Mouse (Mus musculus): ENCODE measurements at regions not wholly inside any gene's neighbourhood (a gene's known extent, or its start where the extent isn't known, plus 50 kb on each side); places are given as distances from the start of the nearest gene placed in this dataset.

DNA sequence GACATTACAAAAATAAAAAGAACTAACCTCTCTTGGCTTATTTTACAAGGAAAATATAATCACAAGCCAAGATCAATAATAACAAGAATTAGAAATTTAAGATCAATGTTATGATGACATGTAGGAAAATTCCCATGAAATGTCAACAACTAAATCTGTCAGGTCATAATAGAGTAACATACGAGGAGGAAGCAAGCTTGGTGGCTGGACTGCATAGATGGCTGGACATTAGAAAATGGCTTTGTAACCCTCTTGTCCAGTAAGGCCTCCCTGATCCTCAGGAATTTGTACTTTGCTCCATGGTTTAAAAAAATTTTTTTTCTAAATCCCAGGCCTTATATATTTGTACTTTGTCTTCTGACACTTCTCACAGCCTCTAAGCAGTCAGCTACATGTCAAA, 132.7 kb upstream of the Aoah start:
- DNase-seq: no peak

- peak; percentile 7 for DNase-seq
Observed at GRCm38 (mm10) chr13:20678754-20679153, 115.2 kb upstream of the Aoah start.

GRCm38 (mm10) chr13:20686914-20687313, 107.0 kb upstream of the Aoah start:
- DNase-seq: no peak

GRCm38 (mm10) chr13:20687453-20687852, 106.5 kb upstream of the Aoah start:
- DNase-seq: no peak

- no peak for DNase-seq
Observed at GRCm38 (mm10) chr13:20711486-20711885, 82.4 kb upstream of the Aoah start.

GRCm38 (mm10) chr13:20723326-20724120, 70.4 kb upstream of the Aoah start:
- DNase-seq: no peak

DNA sequence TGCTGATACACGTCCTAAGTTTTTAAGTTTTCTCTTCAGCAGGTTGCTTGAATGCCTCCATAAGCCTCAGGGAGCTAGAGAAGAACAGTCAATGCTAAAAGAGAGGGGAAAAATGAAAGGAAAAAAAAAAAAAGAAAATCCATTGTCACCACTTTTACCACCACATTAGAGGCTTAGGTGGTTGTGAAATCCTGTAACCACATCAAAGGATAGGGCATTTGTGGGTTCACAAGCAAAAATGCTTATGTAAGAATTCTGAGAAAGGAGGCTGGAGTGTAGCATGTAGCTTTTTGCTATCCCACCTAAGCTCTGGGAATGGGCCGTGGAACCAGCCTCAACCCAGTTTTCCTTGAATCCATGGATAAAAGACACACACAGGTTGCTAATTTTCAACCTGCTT, 69.5 kb upstream of the Aoah start:
- no peak for DNase-seq

DNA sequence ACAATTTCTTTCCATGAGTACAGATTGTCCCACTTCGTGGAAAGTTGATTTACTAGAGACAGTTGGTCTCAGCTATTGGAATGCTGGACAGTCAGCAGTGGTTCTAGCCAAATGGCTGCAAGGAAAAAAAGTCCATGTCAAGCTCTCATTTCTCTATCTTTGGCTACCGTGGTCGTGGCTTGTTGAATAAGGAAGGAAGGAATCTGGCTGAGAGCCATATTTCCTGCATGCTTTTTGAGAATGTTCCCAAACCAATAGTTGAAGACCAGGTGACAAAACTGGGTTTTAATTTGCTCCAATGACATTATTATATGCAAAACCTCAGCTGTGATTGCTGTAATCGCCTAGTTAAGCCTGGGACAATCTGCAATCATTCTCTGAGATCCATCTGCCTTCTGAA, 68.4 kb upstream of the Aoah start:
- no peak for DNase-seq

DNA sequence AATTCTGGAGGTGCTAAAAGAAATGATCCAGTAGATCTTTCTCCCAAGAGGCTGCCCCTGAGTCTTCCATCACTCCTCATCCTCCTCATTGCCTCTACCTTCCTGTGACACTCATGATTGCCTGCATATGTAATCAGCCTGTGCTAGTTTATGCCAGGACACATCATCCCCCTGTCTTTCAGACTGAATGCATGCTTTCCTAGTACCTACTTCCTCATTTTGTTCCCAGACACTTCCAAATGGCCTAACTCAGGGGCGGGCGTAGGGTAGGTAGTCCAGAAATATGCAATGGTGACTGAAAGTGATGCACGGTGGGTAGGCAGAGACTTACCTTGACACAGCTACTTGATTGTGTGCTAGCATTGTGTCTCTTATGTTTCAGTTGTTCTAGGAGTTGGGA, 65.8 kb upstream of the Aoah start:
- DNase-seq: no peak

- no peak for DNase-seq
Observed at GRCm38 (mm10) chr13:20733046-20733445, 60.9 kb upstream of the Aoah start.

DNA sequence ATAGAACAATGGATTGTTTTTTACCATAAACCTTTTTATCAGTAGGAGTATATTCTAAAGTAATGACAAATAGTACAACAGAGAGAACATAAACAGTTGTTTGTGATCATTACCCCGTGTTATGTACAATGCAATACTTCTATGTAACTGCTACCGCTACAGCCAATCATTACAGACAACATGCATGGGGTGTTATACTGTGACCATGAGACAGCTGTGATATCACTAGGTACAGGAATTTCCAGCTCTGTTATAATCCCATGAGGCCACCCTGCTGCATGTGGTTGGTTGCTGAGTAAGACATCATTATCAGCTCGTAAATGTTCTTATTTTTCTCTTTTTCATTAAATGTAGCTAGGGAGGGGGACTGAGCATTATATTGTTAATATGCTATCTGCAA, 59.6 kb upstream of the Aoah start:
- DNase-seq: no peak

DNA sequence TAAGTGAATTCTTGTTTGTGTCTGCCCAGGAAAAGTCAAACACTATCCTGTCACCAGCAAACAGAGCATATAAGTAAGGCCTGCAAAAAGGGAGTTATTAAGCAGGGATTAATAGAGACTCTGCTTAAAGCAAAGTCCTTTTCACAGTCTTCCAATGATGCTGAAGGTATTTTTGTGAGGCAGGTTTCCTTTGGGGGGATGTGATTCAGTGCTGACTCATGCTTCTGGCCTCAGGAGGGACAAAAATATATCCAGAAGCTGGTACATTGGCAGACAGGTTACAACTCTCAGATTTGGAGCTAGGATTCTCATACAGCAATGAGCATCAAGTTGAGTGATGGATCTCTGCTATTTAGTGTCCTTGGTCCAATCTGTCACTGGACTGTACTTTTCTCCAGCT, 57.3 kb upstream of the Aoah start:
- no peak for DNase-seq

Data from adrenal gland, postnatal 14 days (tissue).